Mouse (Mus musculus) urinary bladder, postnatal 36 days (tissue): ENCODE measurements around the gene Smad3.

ENCODE experiments used
- DNase-seq, 2 experiments: peaks; one replicate each; pipeline ENCODE4 v3.0.0; 2022; ENCODE audit warnings: low spot score in 2 of 2, mixed read lengths in 1 of 2

Smad3 gene

GRCm38 (mm10) chr9:63757865-63758440 lies at the start of gene Smad3:
Gene Smad3 (minus strand): TSS chr9:63757994.
- DNase-seq, result peak; percentile 88 to 96

- DNase-seq, result no peak
These were observed 47.1 kb upstream of the Smad3 start for GRCm38 (mm10) chr9:63804847-63805246.

- DNase-seq, result no peak
These were observed 45.4 kb upstream of the Smad3 start for GRCm38 (mm10) chr9:63803181-63803591.

- DNase-seq, result no peak
These were observed 44.7 kb upstream of the Smad3 start for GRCm38 (mm10) chr9:63802504-63802903.

GRCm38 (mm10) chr9:63802080-63802479 lies 44.3 kb upstream of the Smad3 start:
- no peak for DNase-seq

GRCm38 (mm10) chr9:63796429-63796828 lies 38.6 kb upstream of the Smad3 start:
- DNase-seq, result no peak

- DNase-seq, result peak; percentile 75 to 86
These were observed 36.1 kb upstream of the Smad3 start for GRCm38 (mm10) chr9:63793731-63794495.

GRCm38 (mm10) chr9:63791716-63792115 lies 33.9 kb upstream of the Smad3 start:
- DNase-seq, result no peak

GRCm38 (mm10) chr9:63791275-63791674 lies 33.5 kb upstream of the Smad3 start:
- DNase-seq, result peak in 1 of 2 experiments; percentile 13

- no peak for DNase-seq
These were observed 32.4 kb upstream of the Smad3 start for GRCm38 (mm10) chr9:63790222-63790621.

GRCm38 (mm10) chr9:63789386-63789785 lies 31.6 kb upstream of the Smad3 start:
- peak in 1 of 2 experiments; percentile 14 for DNase-seq

GRCm38 (mm10) chr9:63787606-63788005 lies 29.8 kb upstream of the Smad3 start:
- DNase-seq, result no peak

GRCm38 (mm10) chr9:63787086-63787485 lies 29.3 kb upstream of the Smad3 start:
- DNase-seq, result no peak

GRCm38 (mm10) chr9:63786026-63786670 lies 28.4 kb upstream of the Smad3 start:
- no peak for DNase-seq

- DNase-seq, result no peak
These were observed 27.7 kb upstream of the Smad3 start for GRCm38 (mm10) chr9:63785492-63785891.

GRCm38 (mm10) chr9:63784597-63784996 lies 26.8 kb upstream of the Smad3 start:
- DNase-seq, result no peak

- DNase-seq, result no peak
These were observed 24.9 kb upstream of the Smad3 start for GRCm38 (mm10) chr9:63782744-63783143.

GRCm38 (mm10) chr9:63781714-63782464 lies 24.1 kb upstream of the Smad3 start:
- DNase-seq, result no peak

GRCm38 (mm10) chr9:63779950-63780887 lies 22.4 kb upstream of the Smad3 start:
- no peak for DNase-seq

- DNase-seq, result no peak
These were observed 18.9 kb upstream of the Smad3 start for GRCm38 (mm10) chr9:63776735-63777134.
